Mouse (Mus musculus) olfactory bulb, adult 2 months (tissue): ENCODE data around the gene Srgap2.

Source experiments
- CTCF ChIP-seq: fragments of 200-500 bp; IDR thresholded peaks from 2 replicates; pipeline ENCODE4 v1.5.1; 2012; ENCODE audit warnings: low read depth, mild to moderate bottlenecking, low read length, moderate library complexity; ENCODE audit not compliant: insufficient read depth
- POLR2A ChIP-seq: fragments of 200-500 bp; IDR thresholded peaks from 2 replicates; pipeline ENCODE4 v1.6.1; 2012; ENCODE audit warnings: mild to moderate bottlenecking, low read depth, low read length, moderate library complexity; ENCODE audit not compliant: insufficient read depth

DNA sequence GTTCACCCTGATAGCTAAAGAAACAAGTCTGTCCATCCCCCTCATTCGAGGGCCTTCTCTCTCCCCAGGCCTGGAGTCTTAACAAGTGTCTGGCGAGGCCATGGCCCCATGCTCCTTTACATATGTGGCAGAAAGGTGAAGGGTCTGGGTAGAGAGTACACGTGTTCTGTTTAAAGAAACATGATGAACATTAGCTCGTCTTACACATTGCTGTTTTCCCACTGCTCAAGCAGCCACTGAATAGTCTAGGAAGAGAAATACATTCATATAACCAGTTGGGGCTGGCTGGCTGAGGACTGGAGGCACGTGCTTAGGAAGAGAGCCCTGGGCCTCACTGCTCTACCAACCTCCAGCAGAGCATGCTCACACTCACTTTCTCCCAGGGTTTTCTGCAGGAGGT lies 191.1 kb downstream of the Srgap2 start:
- TF ChIP-seq CTCF: no peak
- TF ChIP-seq POLR2A: no peak
